Mouse (Mus musculus): ENCODE measurements around the gene Atp8b4. TPM values are rescaled to one million over a fixed set of nuclear protein-coding genes. Genes with fewer than 3 reads are reported as not detected.
"Not testable (repeated sequence)": the region's sequence is repeated elsewhere in the genome, so short reads cannot be mapped to it uniquely, and the experiment has no call there.

Gene Atp8b4
- polyA plus RNA-seq, 1 experiment from 2014 or later: 1.7 TPM

- WGBS: 89% methylated on average over 6 of the region's 6 CpGs
- Histone ChIP-seq H3K27ac (ENCODE audit: low read length) (no peak overlapping the region), H3K4me3 (ENCODE audit: low read depth, low read length) (no peak overlapping the region), H3K4me2 (replicated peaks; ENCODE audit: low read depth, low read length) (no peak overlapping the region), H3K9ac (replicated peaks; ENCODE audit: low read depth) (no peak overlapping the region), H3K9me3 (ENCODE audit: low read length) (no peaks in the 10 kb centered on the region), H3K36me3 (ENCODE audit: insufficient read depth, low read length) (no peaks in the 10 kb centered on the region), H3K4me1 (ENCODE audit: insufficient read depth, low read depth, low read length) (0 out of 2 replicates have a peak, but pooled peaks cover 4% of the 10 kb centered on the region), H3K27me3 (replicated peaks; ENCODE audit: insufficient read depth, low read length) (no peaks in the 10 kb centered on the region)
- no peak for ATAC-seq
- no peak for DNase-seq (ENCODE audit: low spot score)
- TF ChIP-seq CTCF (IDR thresholded peaks at IDR 0.05): no peak
- TF ChIP-seq EP300 (IDR thresholded peaks at IDR 0.05): no peak
These were observed 26.5 kb downstream of the Atp8b4 start for GRCm38 (mm10) chr2:126474019-126474418.

- ATAC-seq: peak; percentile 37
- 52% methylated on average over 5 of the region's 5 CpGs for WGBS
- Histone ChIP-seq H3K36me3 (ENCODE audit: insufficient read depth, low read length) (no peaks in the 10 kb centered on the region), H3K4me3 (ENCODE audit: low read depth, low read length) (no peak overlapping the region), H3K9me3 (ENCODE audit: low read length) (no peaks in the 10 kb centered on the region), H3K9ac (replicated peaks; ENCODE audit: low read depth) (no peak overlapping the region), H3K27ac (ENCODE audit: low read length) (no peak overlapping the region), H3K4me1 (ENCODE audit: insufficient read depth, low read depth, low read length) (0 out of 2 replicates have a peak, but pooled peaks cover 4% of the 10 kb centered on the region), H3K27me3 (replicated peaks; ENCODE audit: insufficient read depth, low read length) (no peaks in the 10 kb centered on the region), H3K4me2 (replicated peaks; ENCODE audit: low read depth, low read length) (no peak overlapping the region)
- DNase-seq (ENCODE audit: low spot score): peak; percentile 18
- TF ChIP-seq CTCF (IDR thresholded peaks at IDR 0.05) (no peak), EP300 (IDR thresholded peaks at IDR 0.05) (no peak)
These were observed 27.6 kb downstream of the Atp8b4 start for GRCm38 (mm10) chr2:126472836-126473235.

GRCm38 (mm10) chr2:126467790-126468189 is 32.7 kb downstream of the Atp8b4 start:
- Histone ChIP-seq H3K36me3 (ENCODE audit: insufficient read depth, low read length) (no peaks in the 10 kb centered on the region), H3K27me3 (replicated peaks; ENCODE audit: insufficient read depth, low read length) (no peaks in the 10 kb centered on the region), H3K9ac (replicated peaks; ENCODE audit: low read depth) (no peak overlapping the region), H3K27ac (ENCODE audit: low read length) (no peak overlapping the region), H3K4me3 (ENCODE audit: low read depth, low read length) (no peak overlapping the region), H3K9me3 (ENCODE audit: low read length) (no peaks in the 10 kb centered on the region), H3K4me1 (ENCODE audit: insufficient read depth, low read depth, low read length) (no peaks in the 10 kb centered on the region), H3K4me2 (replicated peaks; ENCODE audit: low read depth, low read length) (no peak overlapping the region)
- DNase-seq (ENCODE audit: low spot score) (no peak), ATAC-seq (no peak)
- WGBS: 73% methylated on average over 4 of the region's 4 CpGs
- TF ChIP-seq EP300 (IDR thresholded peaks at IDR 0.05) (no peak), CTCF (IDR thresholded peaks at IDR 0.05) (no peak)

GRCm38 (mm10) chr2:126466391-126467134 is 33.9 kb downstream of the Atp8b4 start:
- Histone ChIP-seq H3K27me3 (replicated peaks; ENCODE audit: insufficient read depth, low read length) (no peaks in the 10 kb centered on the region), H3K27ac (ENCODE audit: low read length) (no peak overlapping the region), H3K4me2 (replicated peaks; ENCODE audit: low read depth, low read length) (no peak overlapping the region), H3K4me3 (ENCODE audit: low read depth, low read length) (no peak overlapping the region), H3K36me3 (ENCODE audit: insufficient read depth, low read length) (no peaks in the 10 kb centered on the region), H3K9me3 (ENCODE audit: low read length) (no peaks in the 10 kb centered on the region), H3K4me1 (ENCODE audit: insufficient read depth, low read depth, low read length) (no peaks in the 10 kb centered on the region), H3K9ac (replicated peaks; ENCODE audit: low read depth) (no peak overlapping the region)
- WGBS: 70% methylated on average over 13 of the region's 13 CpGs
- ATAC-seq: no peak; the same call in 1 of the 2 replicates
- peak; percentile 30 for DNase-seq (ENCODE audit: low spot score)
- no peak for TF ChIP-seq EP300 (IDR thresholded peaks at IDR 0.05)
- no peak for TF ChIP-seq CTCF (IDR thresholded peaks at IDR 0.05)

GRCm38 (mm10) chr2:126458661-126459060 is 41.8 kb downstream of the Atp8b4 start:
- Histone ChIP-seq H3K4me2 (replicated peaks; ENCODE audit: low read depth, low read length) (no peak overlapping the region), H3K9ac (replicated peaks; ENCODE audit: low read depth) (no peak overlapping the region), H3K36me3 (ENCODE audit: insufficient read depth, low read length) (no peaks in the 10 kb centered on the region), H3K4me3 (ENCODE audit: low read depth, low read length) (no peak overlapping the region), H3K4me1 (ENCODE audit: insufficient read depth, low read depth, low read length) (no peaks in the 10 kb centered on the region), H3K9me3 (ENCODE audit: low read length) (no peaks in the 10 kb centered on the region), H3K27ac (ENCODE audit: low read length) (no peak overlapping the region), H3K27me3 (replicated peaks; ENCODE audit: insufficient read depth, low read length) (no peaks in the 10 kb centered on the region)
- TF ChIP-seq CTCF (IDR thresholded peaks at IDR 0.05): no peak
- TF ChIP-seq EP300 (IDR thresholded peaks at IDR 0.05): no peak
- no peak for DNase-seq (ENCODE audit: low spot score)
- no peak for ATAC-seq
- WGBS: 92% methylated on average over 2 of the region's 2 CpGs

- not testable (repeated sequence) for H3K4me1 ChIP-seq (ENCODE audit: insufficient read depth, low read depth, low read length); H3K9me3 ChIP-seq (ENCODE audit: low read length); ATAC-seq; H3K4me2 ChIP-seq (replicated peaks; ENCODE audit: low read depth, low read length); DNase-seq (ENCODE audit: low spot score); H3K27me3 ChIP-seq (replicated peaks; ENCODE audit: insufficient read depth, low read length); H3K9ac ChIP-seq (replicated peaks; ENCODE audit: low read depth); H3K27ac ChIP-seq (ENCODE audit: low read length); H3K36me3 ChIP-seq (ENCODE audit: insufficient read depth, low read length); H3K4me3 ChIP-seq (ENCODE audit: low read depth, low read length)
- 23% methylated on average over 2 of the region's 2 CpGs for WGBS
- TF ChIP-seq CTCF (IDR thresholded peaks at IDR 0.05): peak; percentile 51
These were observed 42.7 kb downstream of the Atp8b4 start for GRCm38 (mm10) chr2:126457759-126458158.
